Mouse (Mus musculus) CD4-positive, CD25-positive, alpha-beta regulatory T cell, adult 2 months (primary cell): Measurements from ENCODE around the gene Srrt.
"Not testable (repeated sequence)": the region's sequence is repeated elsewhere in the genome, so short reads cannot be mapped to it uniquely, and the experiment has no call there.

Experiments used
- DNase-seq: peaks from one replicate; pipeline ENCODE4 v3.0.0-alpha.2; 2012; ENCODE audit warnings: low read depth, low spot score

The Srrt gene

GRCm38 (mm10) chr5:137297126-137297525 lies 10.3 kb downstream of the Srrt start:
- DNase-seq, result no peak

DNA sequence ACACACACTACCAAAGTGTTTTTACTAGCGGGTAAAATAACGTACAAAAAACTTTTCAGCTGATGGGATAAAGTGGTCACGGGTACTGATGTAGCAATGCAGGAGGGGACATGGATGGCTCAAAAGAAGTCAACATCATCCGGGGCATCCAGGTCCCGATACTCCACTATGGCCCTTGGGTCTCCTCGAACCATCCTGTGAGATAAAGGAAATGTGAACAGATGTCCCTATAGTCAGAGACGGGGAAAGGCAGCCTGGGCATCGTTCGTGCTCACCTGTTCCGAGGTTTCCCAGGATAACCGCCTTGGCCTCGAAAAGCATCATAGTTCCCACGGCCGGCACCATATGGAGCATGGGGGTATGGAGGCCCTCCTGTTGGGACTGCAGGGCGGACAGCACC lies 11.8 kb downstream of the Srrt start:
- DNase-seq, result no peak

DNA sequence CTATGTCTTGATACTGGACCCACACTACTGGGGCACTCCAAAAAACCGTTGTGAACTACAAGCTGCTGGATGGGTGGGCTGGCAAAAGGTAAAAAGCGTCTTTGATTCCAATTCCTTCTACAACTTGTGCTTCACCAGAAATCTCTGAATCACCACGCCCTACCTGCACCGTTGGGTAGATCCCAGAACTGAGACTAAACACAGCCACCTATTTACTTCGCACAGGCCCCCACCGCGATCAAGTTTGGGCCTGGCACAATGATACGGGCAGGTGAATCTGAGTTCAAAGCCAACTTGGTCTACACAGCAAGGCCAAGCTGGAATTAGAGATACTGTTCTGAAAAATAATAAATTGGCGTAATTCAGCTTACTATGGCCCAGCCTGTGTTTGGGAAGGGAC lies 12.2 kb downstream of the Srrt start:
- no peak for DNase-seq

- DNase-seq, result no peak
Observed at GRCm38 (mm10) chr5:137294744-137295093, 12.8 kb downstream of the Srrt start.

DNA sequence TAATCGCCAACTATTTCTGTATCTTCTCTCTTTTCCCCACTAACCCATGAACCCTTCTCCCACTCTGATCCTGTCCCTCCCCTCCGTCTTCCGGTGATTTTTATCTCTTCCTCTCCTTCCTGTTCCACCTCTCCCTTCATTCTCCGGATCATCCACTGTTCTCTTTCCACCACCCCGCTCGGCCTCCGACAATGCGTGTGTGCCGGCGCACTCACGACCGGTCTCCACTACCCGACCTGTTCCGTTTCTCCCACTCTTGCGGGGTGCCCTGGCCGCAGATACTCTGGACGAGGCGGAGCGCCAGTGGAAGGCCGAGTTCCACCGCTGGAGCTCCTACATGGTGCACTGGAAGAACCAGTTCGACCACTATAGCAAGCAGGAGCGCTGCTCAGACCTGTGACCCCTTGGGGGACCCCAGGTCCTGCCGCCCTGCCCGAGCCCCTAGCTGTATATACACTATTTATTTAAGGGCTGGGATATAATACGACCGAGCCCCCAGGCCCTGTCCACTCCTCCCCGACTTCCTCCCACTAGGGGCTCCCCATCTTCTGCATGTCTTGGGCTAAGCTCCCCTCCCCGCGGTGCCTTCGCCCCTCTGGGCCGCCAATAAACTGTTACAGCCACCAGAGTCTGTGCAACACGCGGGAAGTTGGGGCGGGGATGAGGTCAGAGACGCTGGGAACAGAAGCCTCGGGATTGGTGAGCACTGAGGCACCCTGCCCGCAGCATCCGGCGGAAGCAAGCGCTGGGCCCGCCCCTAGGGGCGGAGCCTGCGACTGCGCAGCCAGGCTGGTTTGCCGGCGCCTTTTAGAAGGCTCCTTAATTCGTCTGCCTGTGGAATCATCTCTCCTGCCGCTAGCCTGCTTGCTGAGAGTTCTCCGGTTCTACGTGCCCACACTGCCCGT lies 13.4 kb downstream of the Srrt start, which contains the start of gene Ufsp1:
TSS of gene Ufsp1 (plus strand) at position 791 of the 905 bp plus-strand sequence.
- peak; percentile 96 for DNase-seq

GRCm38 (mm10) chr5:137293282-137293681 lies 14.2 kb downstream of the Srrt start:
- peak; percentile 72 for DNase-seq

GRCm38 (mm10) chr5:137291381-137291926 lies 16.0 kb downstream of the Srrt start:
- no peak for DNase-seq

DNA sequence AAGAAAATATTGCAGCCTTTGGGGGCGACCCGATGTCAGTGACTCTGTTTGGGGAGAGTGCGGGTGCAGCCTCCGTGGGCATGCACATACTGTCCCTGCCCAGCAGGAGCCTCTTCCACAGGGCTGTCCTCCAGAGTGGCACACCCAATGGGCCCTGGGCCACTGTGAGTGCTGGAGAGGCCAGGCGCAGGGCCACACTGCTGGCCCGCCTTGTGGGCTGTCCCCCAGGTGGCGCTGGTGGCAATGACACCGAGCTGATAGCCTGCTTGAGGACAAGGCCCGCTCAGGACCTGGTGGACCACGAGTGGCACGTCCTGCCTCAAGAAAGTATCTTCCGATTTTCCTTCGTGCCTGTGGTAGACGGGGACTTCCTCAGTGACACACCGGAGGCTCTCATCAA lies 16.8 kb downstream of the Srrt start:
- peak; percentile 63 for DNase-seq

DNA sequence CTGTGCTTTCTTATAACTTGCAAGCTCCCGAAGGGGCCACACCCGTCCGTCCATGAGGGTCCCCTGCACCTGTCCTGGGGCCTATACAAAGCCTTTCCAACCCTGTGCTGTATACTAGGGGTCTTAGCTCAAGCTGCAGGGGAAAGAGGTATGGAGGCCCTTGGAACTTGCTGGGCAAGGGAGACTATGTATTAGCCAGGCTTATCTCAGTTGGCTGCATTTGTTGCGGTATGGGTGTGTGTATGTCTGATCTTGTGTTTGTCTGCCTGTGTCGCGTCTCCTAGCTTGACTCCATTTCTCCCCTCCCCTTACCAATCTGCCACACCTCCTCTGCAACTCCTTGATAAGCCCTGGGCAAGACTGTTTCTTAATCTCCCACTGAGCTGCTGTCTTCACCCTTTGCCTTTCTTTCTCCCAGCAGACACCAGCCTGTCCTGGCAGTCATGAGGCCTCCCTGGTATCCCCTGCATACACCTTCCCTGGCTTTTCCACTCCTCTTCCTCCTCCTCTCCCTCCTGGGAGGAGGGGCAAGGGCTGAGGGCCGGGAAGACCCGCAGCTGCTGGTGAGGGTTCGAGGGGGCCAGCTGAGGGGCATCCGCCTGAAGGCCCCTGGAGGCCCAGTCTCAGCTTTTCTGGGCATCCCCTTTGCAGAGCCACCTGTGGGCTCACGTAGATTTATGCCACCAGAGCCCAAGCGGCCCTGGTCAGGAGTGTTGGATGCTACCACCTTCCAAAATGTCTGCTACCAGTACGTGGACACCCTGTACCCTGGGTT lies 17.7 kb downstream of the Srrt start:
- DNase-seq, result no peak

- DNase-seq, result peak; percentile 54
Observed at GRCm38 (mm10) chr5:137288999-137289470, 18.4 kb downstream of the Srrt start.

DNA sequence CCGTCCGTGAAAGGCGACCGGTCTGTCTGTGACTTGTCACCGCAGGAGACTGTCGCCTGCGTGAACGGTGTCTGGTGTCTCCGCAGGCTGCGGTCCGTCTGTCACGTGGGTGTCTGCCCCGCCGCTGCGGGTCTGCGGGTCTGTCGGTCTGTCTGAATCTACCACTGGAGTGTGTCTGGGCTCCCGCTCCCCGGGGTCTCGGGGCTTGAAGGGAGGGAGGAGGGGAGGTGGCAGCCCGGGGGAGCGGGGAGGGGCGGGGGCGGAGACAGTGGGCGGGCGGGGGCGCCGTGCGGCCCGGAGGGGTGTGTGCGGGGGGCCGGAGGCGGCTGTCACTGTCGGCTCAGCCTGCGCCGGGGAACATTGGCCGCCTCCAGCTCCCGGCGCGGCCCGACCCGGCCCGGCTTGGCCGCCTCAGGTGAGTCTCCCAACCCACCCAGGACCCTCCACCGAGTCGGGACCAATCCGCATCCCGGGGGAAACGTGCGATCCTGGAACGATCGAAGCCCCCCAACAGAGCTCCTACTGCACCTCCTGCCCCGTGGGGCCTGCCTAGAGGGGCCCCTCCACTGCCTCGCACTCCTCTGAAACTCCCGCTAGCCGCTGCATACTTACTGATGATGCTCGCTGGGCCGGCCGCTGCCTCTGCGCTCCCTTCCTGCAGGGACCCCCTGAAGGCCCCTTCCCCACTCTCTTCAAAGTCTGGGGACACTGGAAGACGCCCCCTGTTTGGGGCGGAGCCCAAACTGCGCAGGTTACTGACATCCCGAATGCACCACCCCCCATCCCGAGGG lies 19.3 kb downstream of the Srrt start:
- DNase-seq, result peak; percentile 61

DNA sequence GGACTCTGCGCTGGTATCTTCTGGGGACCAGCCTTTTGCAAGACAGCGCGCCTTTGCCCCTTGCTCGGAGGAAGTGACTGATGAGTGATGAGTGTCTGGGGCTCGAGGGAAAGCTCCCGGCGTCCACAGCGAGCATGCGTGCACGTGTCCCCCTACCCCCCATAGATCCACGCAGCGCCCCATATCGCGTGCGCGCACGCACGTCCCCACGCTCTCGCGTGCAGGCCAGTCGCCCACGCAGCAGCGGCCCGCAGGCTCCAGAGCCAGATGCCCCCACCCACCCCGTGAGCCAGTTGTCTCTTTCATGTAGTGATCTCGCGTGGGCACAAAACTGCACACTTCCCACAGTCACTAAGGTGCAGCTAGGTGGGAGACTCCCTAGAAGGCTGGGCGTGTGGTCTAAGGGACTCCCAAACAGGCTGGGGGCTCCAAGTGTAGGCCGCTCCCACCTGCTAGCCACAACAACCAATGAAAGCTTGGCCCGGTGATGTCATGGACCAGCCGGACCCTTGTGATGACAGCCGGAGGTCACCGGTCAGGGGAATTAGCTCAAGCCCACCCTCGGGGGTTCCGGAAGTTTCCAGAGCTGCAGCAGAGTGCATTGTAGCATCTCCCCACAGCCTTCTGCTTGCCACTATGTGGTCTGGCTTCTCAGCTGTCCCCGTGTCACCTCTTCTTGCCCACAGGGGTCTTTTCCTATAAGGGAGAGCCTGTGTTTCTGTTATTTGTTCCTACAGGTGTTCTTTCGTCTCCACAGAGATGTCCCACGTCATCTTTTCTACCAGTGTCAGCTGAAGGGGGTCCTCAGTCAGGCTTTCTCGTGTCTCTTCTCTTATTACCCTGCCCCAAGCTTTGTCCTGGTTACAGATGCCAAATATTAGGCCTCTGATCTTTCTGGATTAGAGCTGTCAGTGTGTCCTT lies 20.2 kb downstream of the Srrt start, which contains the start of gene Ache:
TSS of gene Ache (plus strand) at position 488 of the 921 bp plus-strand sequence.
- peak; percentile 65 for DNase-seq

DNA sequence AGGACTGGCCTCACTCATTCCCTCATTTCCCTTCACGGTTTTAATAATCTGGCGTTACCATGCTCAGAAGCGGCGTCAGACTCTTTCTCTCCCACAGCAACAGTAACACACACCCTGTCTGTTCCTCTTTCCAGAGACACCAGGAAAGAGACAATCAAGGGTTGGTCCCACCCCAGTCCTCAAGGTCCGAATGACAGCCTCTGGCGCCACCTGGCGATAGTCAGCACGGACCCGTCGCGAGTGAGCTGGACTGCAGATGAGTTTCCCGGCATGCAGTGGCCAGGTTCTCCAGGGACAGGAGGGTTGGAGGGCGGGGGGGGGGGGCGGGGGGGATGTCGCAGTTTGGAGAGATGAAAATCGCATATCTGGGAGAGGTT lies 20.8 kb downstream of the Srrt start:
- DNase-seq, result peak; percentile 88

GRCm38 (mm10) chr5:137285986-137286385 lies 21.5 kb downstream of the Srrt start:
- DNase-seq, result no peak

DNA sequence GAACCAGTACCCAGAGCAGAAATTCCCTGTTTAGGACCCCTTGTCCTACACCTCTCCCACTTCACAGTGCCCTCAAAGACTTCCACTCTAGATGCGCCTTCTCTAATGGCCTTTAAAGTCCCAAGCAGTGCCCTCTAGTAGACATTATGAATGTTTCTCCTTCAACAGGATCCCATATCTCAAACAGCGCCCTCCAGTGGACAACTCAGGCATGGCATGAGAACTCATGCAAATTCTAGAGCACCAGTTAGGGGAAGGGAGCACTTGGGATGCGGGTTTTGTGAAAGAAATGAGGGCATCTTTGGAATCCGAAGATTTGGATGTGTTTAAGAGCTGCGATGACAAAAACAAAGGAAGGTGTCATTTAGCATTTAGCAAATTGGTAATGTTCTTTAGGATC lies 22.4 kb downstream of the Srrt start:
- peak; percentile 84 for DNase-seq

- DNase-seq, result not testable (repeated sequence)
Observed at GRCm38 (mm10) chr5:137284411-137284810, 23.1 kb downstream of the Srrt start.

DNA sequence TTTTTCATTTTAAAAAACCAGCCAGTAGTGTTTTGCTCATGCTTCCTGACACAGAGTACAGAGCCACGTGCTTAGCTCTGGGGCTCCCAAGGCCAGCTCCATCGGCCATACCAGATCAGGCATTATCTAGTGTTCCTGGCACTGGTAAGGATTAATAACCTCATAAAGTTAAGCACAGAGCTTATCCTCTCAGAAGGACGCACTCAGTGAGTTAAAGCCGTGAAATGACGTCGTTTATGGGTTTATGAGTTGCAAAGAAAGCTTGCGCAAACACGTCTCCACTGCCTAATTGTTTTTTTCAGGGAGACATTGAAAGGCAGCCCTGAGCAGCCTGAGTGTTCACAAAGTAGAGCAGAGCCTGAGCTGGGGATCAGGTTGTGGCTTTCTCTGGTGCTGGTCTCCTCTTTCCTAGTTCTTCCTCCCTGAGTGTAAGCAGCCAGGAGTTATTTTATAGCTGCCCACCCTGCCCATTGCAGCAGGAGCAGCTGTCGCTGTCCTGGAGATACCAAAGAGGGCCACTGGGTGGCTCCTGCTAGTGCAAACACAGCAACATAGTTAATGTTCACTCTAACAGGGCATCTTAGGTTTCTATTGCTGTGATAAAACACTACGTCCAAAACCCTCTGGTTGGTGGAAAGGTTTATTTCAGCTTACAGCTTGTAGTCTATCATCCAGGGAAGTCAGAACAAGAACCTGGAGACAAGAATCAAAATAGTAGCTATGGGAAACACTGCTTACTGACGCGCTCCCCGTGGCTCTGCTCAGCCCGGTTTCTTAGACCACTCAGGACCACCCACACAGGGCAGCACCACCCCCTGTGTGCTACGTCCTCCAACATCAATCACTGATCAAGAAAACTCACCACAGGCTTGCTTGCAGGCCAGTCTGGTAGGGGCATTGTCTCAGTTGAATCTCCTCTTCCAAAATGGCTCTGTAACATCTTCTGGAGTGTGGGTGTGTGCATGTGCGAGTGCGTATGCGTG lies 29.8 kb downstream of the Srrt start:
- DNase-seq, result no peak

DNA sequence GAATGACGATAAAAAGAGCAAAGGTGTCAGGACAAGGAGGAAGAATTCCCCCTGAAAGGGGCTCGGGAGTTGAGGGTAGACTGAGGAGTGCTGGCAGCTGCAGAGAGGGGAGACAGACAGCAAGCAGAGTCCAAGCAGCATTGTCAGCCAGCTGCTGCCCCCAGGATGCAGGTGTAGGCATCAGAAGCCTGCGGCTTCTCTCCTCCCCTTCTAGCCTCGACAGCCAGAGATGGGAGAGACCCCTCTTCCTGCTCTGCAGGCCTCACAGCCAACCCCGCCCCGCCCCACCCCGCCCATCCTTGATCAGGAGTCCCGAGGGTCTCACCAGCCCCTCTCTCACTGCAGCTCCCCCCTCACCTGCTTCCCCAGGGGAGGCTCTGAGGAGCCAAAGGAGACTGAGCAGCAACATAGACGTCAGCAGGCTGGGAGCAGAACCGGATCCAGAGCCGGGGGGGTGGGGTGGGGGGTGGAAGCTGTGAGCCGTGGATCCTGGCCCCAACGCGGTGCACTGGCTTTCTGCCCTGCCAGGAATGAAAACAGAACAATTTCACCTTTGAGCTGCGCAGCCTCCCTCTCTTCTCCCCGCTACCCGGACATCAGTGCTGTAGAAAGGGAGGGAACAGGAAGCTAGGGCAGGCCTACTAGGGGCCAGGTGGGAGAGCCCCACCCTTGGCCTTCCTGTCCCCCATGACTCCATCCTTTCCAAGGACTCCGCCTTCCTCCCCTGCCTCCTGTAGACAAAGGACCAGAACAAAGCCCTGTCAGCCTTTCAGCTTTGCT lies 39.2 kb downstream of the Srrt start:
- DNase-seq, result peak; percentile 51
